Mouse (Mus musculus) erythroblast, embryonic 14.5 days (primary cell): ENCODE data around the gene Tagln.

Experiments
- GATA1 ChIP-seq: IDR thresholded peaks from 2 replicates; pipeline ENCODE4 v1.6.1; 2012; ENCODE audit warnings: low read length, inconsistent platforms, mixed read lengths
- TAL1 ChIP-seq: IDR thresholded peaks from 3 replicates; pipeline ENCODE4 v1.6.1; 2012; ENCODE audit warnings: low read length, inconsistent platforms, mixed read lengths

DNA sequence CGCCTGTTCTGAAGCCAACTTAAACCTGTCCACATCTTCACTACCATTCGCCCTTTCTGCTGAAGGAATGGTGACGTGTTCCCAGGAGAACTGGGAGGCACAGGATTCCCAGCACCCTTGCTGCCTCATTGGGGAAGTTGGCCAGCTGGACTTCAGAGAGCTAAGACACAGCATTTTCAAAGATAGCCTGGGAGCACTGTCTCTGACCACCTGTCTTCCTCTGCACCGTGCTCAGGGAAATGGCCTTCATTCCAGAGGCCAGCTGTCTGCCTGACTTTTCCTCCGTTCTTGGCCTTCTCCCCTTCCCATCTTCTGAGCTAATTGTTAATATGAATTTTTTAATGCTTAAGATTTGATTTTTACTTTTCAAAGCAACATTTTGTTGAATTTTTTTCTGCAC, 6.6 kb downstream of the Tagln start:
- TF ChIP-seq GATA1: no peak
- no peak for TF ChIP-seq TAL1
